In the genomic region with DNA sequence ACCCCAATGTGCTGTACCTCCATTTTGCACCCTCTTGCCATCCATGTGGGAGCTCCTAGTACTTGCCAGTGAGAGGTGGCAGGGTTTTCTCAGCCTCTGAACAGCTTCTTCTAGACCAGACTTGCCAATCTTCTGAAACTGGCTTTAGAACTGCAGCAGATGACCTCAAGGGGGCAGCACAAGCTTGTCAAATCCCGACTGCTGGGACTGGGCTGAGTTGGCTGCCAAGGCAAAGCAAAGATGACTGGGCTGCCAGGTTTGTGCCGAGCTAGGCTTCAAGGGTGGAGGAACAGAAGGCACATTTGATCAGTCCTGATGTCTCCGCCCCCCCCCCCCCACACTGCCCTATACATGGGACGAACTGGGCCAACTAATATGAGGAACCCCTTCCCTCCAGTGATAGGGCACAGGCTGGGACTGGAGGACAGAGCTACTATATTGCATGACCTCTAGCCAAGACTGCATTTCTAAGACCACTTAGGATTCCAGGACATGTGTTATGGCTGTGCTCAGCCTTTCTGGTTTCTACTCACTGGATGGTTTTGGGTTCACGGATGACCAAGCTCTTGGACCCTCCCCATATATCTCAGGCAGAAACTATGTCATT, we compare ENCODE assay signal across 8 mouse cellular contexts. TPM values are rescaled to one million over a fixed set of nuclear protein-coding genes. Genes with fewer than 3 reads are reported as not detected.
A peak's percentile ranks its signal among the peaks of the same experiment; 100 is the strongest.
DNase-seq lines count a peak whose midpoint lies in the region; ATAC-seq and TF ChIP-seq lines count a peak whose summit lies in the region.

No protein-coding gene starts in this region.

- peak; percentile 65; the same call in 1 of the 2 replicates for TF ChIP-seq CTCF in testis, adult 2 months (IDR thresholded peaks at IDR 0.05; ENCODE audit: control insufficient read depth, insufficient read depth, insufficient replicate concordance, low read depth, low read length)

- H3K4me2 ChIP-seq in embryonic facial prominence, embryonic 12.5 days (replicated peaks), result no peak overlapping the region
- no peak overlapping the region for H3K4me2 ChIP-seq in heart, embryonic 15.5 days
- H3K4me2 ChIP-seq in liver, embryonic 11.5 days, result no peak overlapping the region
- no peak overlapping the region for H3K4me2 ChIP-seq in neural tube, embryonic 12.5 days (replicated peaks)

- TF ChIP-seq POLR2A in testis, adult 2 months (IDR thresholded peaks at IDR 0.05; ENCODE audit: control insufficient read depth, low read depth, low read length), result no peak

- WGBS in embryonic facial prominence, embryonic 12.5 days, result 38% methylated on average over 5 of the region's 5 CpGs
- WGBS in heart, embryonic 15.5 days, result 33% methylated on average over 5 of the region's 5 CpGs
- WGBS in liver, embryonic 11.5 days, result 25% methylated on average over 5 of the region's 5 CpGs
- WGBS in neural tube, embryonic 12.5 days, result 41% methylated on average over 5 of the region's 5 CpGs

- H3K4me3 ChIP-seq in embryonic facial prominence, embryonic 12.5 days, result no peak overlapping the region
- H3K4me3 ChIP-seq in heart, embryonic 15.5 days, result no peak overlapping the region
- H3K4me3 ChIP-seq in liver, embryonic 11.5 days (ENCODE audit: low read depth, low read length), result no peak overlapping the region
- no peak overlapping the region for H3K4me3 ChIP-seq in neural tube, embryonic 12.5 days
- H3K4me3 ChIP-seq in testis, adult 2 months (ENCODE audit: control insufficient read depth, low read depth, low read length), result no peak overlapping the region

- no peak overlapping the region for H3K27ac ChIP-seq in embryonic facial prominence, embryonic 12.5 days
- no peak overlapping the region for H3K27ac ChIP-seq in heart, embryonic 15.5 days
- H3K27ac ChIP-seq in liver, embryonic 11.5 days (ENCODE audit: low read depth, low read length), result no peak overlapping the region
- no peak overlapping the region for H3K27ac ChIP-seq in neural tube, embryonic 12.5 days
- H3K27ac ChIP-seq in testis, adult 2 months (ENCODE audit: control insufficient read depth, insufficient read depth, low read depth, low read length), result no peak overlapping the region

- DNase-seq in B cell, adult 2 months, result peak; percentile 46 to 51
- peak; percentile 80 to 83 for DNase-seq in adrenal gland, postnatal 36 days
- DNase-seq in kidney, postnatal 10 days, result peak; percentile 91
- DNase-seq in liver, embryonic 11.5 days (ENCODE audit: low spot score), result peak; percentile 55

- no peaks in the 10 kb centered on the region for H3K4me1 ChIP-seq in embryonic facial prominence, embryonic 12.5 days
- no peaks in the 10 kb centered on the region for H3K4me1 ChIP-seq in heart, embryonic 15.5 days (replicated peaks)
- H3K4me1 ChIP-seq in liver, embryonic 11.5 days (replicated peaks; ENCODE audit: control insufficient read depth, insufficient read depth, low read length), result no peaks in the 10 kb centered on the region
- no peaks in the 10 kb centered on the region for H3K4me1 ChIP-seq in neural tube, embryonic 12.5 days
- H3K4me1 ChIP-seq in testis, adult 2 months (ENCODE audit: control insufficient read depth, insufficient read depth, low read length), result peaks cover 4% of the 10 kb centered on the region

- H3K9ac ChIP-seq in embryonic facial prominence, embryonic 12.5 days, result no peak overlapping the region
- H3K9ac ChIP-seq in heart, embryonic 15.5 days, result no peak overlapping the region
- no peak overlapping the region for H3K9ac ChIP-seq in liver, embryonic 11.5 days (ENCODE audit: low read depth, low read length)
- no peak overlapping the region for H3K9ac ChIP-seq in neural tube, embryonic 12.5 days

- no peaks in the 10 kb centered on the region for H3K36me3 ChIP-seq in embryonic facial prominence, embryonic 12.5 days
- no peaks in the 10 kb centered on the region for H3K36me3 ChIP-seq in heart, embryonic 15.5 days
- H3K36me3 ChIP-seq in liver, embryonic 11.5 days (ENCODE audit: control insufficient read depth, insufficient read depth, low read length), result no peaks in the 10 kb centered on the region
- H3K36me3 ChIP-seq in neural tube, embryonic 12.5 days, result no peaks in the 10 kb centered on the region
- no peaks in the 10 kb centered on the region for H3K36me3 ChIP-seq in testis, adult 2 months (ENCODE audit: control insufficient read depth, insufficient read depth, low read length)

- H3K27me3 ChIP-seq in embryonic facial prominence, embryonic 12.5 days, result no peaks in the 10 kb centered on the region
- H3K27me3 ChIP-seq in heart, embryonic 15.5 days, result no peaks in the 10 kb centered on the region; the same call in 1 of the 2 replicates
- H3K27me3 ChIP-seq in liver, embryonic 11.5 days (replicated peaks; ENCODE audit: control insufficient read depth, insufficient read depth, low read length), result no peaks in the 10 kb centered on the region
- H3K27me3 ChIP-seq in neural tube, embryonic 12.5 days (replicated peaks), result no peaks in the 10 kb centered on the region
- no peaks in the 10 kb centered on the region for H3K27me3 ChIP-seq in testis, adult 2 months (ENCODE audit: control insufficient read depth, insufficient read depth, low read length)

- ATAC-seq in embryonic facial prominence, embryonic 12.5 days (ENCODE audit: insufficient number of reproducible peaks, insufficient read depth, low FRiP score, low TSS enrichment), result 0 out of 2 replicates have a peak, but pooled peaks have one; percentile 22
- peak; percentile 38; the same call in 1 of the 2 replicates for ATAC-seq in heart, embryonic 15.5 days (replicated peaks; ENCODE audit: insufficient number of reproducible peaks, insufficient read depth, low FRiP score, low read depth)
- ATAC-seq in liver, embryonic 11.5 days (replicated peaks; ENCODE audit: low FRiP score), result no peak
- 0 out of 2 replicates have a peak, but pooled peaks have one; percentile 61 for ATAC-seq in neural tube, embryonic 12.5 days (ENCODE audit: low FRiP score, low read depth)

- no peaks in the 10 kb centered on the region for H3K9me3 ChIP-seq in embryonic facial prominence, embryonic 12.5 days
- no peaks in the 10 kb centered on the region for H3K9me3 ChIP-seq in heart, embryonic 15.5 days (replicated peaks)
- H3K9me3 ChIP-seq in liver, embryonic 11.5 days (ENCODE audit: control insufficient read depth, low read length), result no peaks in the 10 kb centered on the region
- H3K9me3 ChIP-seq in neural tube, embryonic 12.5 days, result no peaks in the 10 kb centered on the region

RNA-seq across cellular contexts. Expression of a gene that starts 51.1 kb away (rescaled TPM):
- not detected for total RNA-seq in adrenal gland, postnatal 36 days (2021)
- polyA plus RNA-seq in embryonic facial prominence, embryonic 12.5 days (2016; fragmentation: Nextera tagmentation; extraction: Ambion mirVana), result not detected in 2 replicates
- polyA plus RNA-seq in heart, embryonic 15.5 days (2015; fragmentation: Nextera tagmentation; extraction: Ambion mirVana), result not detected in 2 replicates
- polyA plus RNA-seq in liver, embryonic 11.5 days (2014; fragmentation: Nextera tagmentation; extraction: Ambion mirVana), result not detected in 2 replicates
- 14.3 and 21.1 TPM in 2 replicates for polyA plus RNA-seq in neural tube, embryonic 12.5 days (2016; fragmentation: Nextera tagmentation; extraction: Ambion mirVana)
- 22.3 and 23.8 TPM in 2 replicates for polyA plus RNA-seq in testis, adult 2 months (2012; rRNA removed)

RNA-seq across cellular contexts. Expression of a gene that starts 58.4 kb away (rescaled TPM):
- total RNA-seq in adrenal gland, postnatal 36 days (2021), result not detected
- 0.46 and 0.52 TPM in 2 replicates for polyA plus RNA-seq in embryonic facial prominence, embryonic 12.5 days (2016; fragmentation: Nextera tagmentation; extraction: Ambion mirVana)
- polyA plus RNA-seq in heart, embryonic 15.5 days (2015; fragmentation: Nextera tagmentation; extraction: Ambion mirVana), result not detected in 2 replicates
- not detected in 2 replicates for polyA plus RNA-seq in liver, embryonic 11.5 days (2014; fragmentation: Nextera tagmentation; extraction: Ambion mirVana)
- polyA plus RNA-seq in neural tube, embryonic 12.5 days (2016; fragmentation: Nextera tagmentation; extraction: Ambion mirVana), result not detected in 2 replicates
- polyA plus RNA-seq in testis, adult 2 months (2012; rRNA removed), result 0.85 TPM in 1 of 2 replicates, not detected in the other

Comparison
In these comparisons a context has a peak if more than half of its experiments do, and no peak if none do; other contexts are left out.
1. RNA of a gene that starts 51.1 kb away (polyA plus RNA-seq): 22.3 to 23.8 TPM in testis, adult 2 months and 14.3 to 21.1 TPM in neural tube, embryonic 12.5 days; not detected in heart, embryonic 15.5 days, not detected in embryonic facial prominence, embryonic 12.5 days and not detected in liver, embryonic 11.5 days; every median in the first group is over 10 times any median in the second.
2. Peak in every context shown above with its lines, with median percentiles within 50 percentile points of each other: DNase-seq.